Mouse (Mus musculus): ENCODE data around the gene Rhd. TPM values are rescaled to one million over a fixed set of nuclear protein-coding genes. Genes with fewer than 3 reads are reported as not detected.
A peak's percentile ranks its signal among the peaks of the same experiment; 100 is the strongest.

The Rhd gene
- polyA plus RNA-seq, 1 experiment from 2014 or later: 1.1 TPM

DNA sequence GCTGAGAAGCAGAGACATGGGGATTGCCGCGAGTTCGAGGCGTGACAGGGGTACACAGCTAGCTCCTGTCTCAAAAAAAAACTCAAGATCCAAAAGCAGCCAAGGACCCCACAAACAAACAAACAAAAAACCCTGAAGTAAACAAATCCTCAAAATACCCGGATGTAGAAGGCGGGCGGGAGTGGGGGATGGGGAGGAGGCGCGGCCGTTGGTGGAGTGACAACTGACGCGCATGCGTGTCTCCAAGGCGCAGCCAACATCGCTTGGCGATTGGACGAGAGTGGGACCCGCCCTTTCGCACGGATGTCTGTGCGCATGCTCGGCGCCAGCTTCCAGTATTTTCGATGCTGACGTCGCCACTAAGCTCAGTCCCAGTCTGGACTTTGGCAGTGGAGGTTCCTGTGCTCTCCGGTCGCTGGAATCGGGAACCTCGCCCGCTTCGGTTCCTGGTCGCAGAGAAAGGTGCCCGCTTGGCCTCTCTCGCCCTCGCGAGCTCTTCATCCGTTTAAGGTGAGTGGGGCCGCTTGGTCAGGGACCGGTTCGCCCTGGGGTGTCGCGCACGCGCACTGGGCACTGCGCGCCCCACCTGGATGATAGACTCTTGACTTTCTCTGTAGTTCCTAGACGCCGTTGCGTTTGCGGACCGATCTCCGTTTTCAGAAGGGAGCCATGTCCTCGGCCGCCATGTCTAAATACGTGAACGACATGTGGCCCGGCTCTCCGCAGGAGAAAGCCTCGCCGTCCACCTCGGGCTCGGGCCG is 59.1 kb downstream of the Rhd start, which contains the start of gene Rsrp1:
Gene Rsrp1, plus strand, starts transcription at position 335 of the 761 bp plus-strand sequence.
- no peaks in the 10 kb centered on the region for H3K27me3 ChIP-seq
- H3K4me1 ChIP-seq (replicated peaks): peaks cover 30% of the 10 kb centered on the region
- ATAC-seq: peak; percentile 95
- WGBS: under 1% methylated on average over 63 of the region's 64 CpGs
- H3K4me3 ChIP-seq (replicated peaks): peak within 1 kb of the TSS; percentile 96
- H3K9me3 ChIP-seq: no peaks in the 10 kb centered on the region
- H3K36me3 ChIP-seq: peaks cover 33% of the 10 kb centered on the region
- peak within 1 kb of the TSS; percentile 97 for H3K9ac ChIP-seq (replicated peaks)
- H3K27ac ChIP-seq: peak within 1 kb of the TSS; percentile 94
- peak within 1 kb of the TSS; percentile 96 for H3K4me2 ChIP-seq (replicated peaks)

DNA sequence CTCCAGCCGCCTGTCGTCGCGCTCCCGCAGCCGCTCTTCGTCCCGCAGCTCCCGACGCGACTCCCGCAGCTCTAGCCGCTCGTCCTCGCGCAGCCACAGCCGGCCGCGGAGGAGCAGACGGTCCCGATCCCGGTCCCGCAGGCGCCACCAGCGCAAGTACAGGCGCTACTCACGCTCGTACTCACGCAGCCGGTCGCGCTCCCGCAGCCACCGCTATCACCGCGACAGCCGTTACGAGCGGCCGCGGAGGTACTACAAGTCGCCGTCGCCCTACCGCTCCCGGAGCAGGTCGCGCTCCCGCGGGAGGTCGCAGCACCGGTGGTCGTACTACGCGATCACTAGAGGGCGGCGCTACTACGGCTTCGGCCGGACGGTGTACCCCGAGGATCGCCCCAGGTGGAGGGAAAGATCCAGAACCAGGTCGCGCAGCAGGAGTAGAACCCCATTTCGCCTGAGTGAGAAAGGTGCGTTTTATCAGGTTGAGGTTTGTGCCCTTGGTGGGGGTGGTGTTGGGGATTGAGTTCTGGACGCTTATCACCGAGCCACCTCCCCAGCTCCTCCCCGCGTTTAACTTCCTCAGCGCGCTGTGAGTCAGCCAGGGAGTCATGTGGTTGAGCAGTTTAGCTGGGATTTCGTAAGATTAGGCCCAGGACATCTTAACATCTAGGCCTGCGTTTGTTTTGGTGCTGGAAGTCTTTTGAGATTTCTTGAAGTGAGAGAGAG is 59.8 kb downstream of the Rhd start:
- Histone ChIP-seq H3K9me3 (no peaks in the 10 kb centered on the region), H3K27ac (peak overlapping the region; percentile 94), H3K4me1 (replicated peaks) (peaks cover 30% of the 10 kb centered on the region), H3K4me3 (replicated peaks) (peak overlapping the region; percentile 96), H3K4me2 (replicated peaks) (peak overlapping the region; percentile 96), H3K36me3 (peaks cover 36% of the 10 kb centered on the region), H3K27me3 (no peaks in the 10 kb centered on the region), H3K9ac (replicated peaks) (peak overlapping the region; percentile 97)
- peak; percentile 38; the same call in 1 of the 2 replicates for ATAC-seq
- WGBS: under 1% methylated on average over 75 of the region's 75 CpGs

DNA sequence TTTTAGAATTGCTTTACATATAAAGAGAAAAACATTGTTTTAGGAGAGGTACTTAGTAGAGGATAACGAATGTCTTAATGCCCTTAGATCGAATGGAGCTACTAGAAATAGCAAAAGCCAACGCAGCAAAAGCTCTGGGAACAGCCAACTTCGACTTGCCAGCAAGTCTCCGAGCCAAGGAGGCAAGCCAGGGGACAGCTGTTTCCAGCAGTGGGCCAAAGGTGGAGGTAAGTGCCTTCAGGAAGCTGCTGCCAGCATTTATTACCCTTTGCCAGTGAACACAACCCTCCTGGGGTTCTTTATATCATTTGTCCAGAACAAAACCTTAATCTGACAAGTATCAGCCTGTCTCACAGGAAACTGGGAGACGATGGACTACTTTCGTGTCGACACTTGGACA is 60.9 kb downstream of the Rhd start:
- H3K4me2 ChIP-seq (replicated peaks): peak overlapping the region; percentile 96
- no peak for ATAC-seq
- peak overlapping the region; percentile 55 for H3K9ac ChIP-seq (replicated peaks)

DNA sequence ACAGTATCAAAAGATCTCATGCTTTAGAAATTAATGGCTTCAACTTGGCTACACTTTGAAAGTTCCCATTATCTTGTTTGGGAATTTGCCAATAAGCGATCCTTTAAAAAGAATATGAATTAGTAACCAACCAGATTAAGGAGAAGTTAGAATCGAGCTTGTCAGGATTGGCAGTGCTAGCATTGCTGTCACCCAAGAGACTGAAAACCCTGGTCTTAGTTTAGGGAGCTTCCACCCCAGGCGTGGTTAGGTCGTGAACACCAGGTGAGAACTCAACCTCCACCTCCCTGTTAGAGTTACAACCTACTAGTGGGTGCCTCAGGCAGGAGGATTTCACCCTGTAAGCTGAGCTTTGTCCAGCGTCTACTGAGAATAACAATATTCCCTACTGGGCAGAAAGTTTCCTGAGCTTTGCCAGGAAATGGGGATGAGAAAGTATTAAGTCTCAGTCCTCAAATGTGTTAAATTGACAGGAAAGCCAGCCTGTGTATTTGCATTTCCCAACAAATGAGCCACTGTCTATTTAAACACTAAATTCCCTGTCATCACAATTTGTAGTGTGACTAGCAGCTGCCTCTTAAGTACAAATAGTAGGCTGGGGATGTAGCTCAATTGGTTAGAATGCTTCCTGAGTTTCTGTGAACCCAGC is 63.6 kb downstream of the Rhd start:
- H3K27me3 ChIP-seq: no peaks in the 10 kb centered on the region
- no peak overlapping the region for H3K4me2 ChIP-seq (replicated peaks)
- no peak overlapping the region for H3K9ac ChIP-seq (replicated peaks)
- H3K27ac ChIP-seq: no peak overlapping the region
- ATAC-seq: no peak
- no peaks in the 10 kb centered on the region for H3K9me3 ChIP-seq
- H3K4me3 ChIP-seq (replicated peaks): no peak overlapping the region; the same call in 1 of the 2 replicates
- H3K36me3 ChIP-seq: peaks cover 39% of the 10 kb centered on the region
- peaks cover 40% of the 10 kb centered on the region for H3K4me1 ChIP-seq (replicated peaks)
- 74% methylated on average over 5 of the region's 5 CpGs for WGBS

More for the DNA sequence above, 60.9 kb downstream of the Rhd start:
- Histone ChIP-seq H3K4me3 (replicated peaks) (peak overlapping the region; percentile 96), H3K4me1 (replicated peaks) (peaks cover 32% of the 10 kb centered on the region), H3K27ac (no peak overlapping the region), H3K36me3 (peaks cover 36% of the 10 kb centered on the region), H3K9me3 (no peaks in the 10 kb centered on the region), H3K27me3 (no peaks in the 10 kb centered on the region)
- WGBS: 85% methylated on average over 8 of the region's 8 CpGs

DNA sequence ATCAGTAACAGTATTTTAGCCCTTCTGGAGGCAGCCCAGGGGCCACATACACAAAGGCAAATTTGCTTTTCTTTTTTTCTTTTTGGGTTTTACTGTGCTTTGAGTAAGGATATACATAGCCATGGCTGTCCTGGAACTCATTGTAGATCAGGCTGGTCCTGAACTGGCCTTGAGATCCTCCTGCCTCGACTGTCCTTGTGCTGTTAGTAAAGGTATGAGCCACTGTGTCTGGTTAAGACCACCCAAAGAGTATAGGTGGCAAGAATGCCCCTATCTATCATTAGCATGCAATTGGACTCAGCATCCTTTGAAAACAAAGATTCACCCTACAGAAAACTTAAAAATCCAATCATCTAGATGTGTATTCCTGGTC is 64.1 kb downstream of the Rhd start:
- H3K4me2 ChIP-seq (replicated peaks): no peak overlapping the region
- no peak for ATAC-seq
- no peak overlapping the region; the same call in 1 of the 2 replicates for H3K4me3 ChIP-seq (replicated peaks)
- H3K4me1 ChIP-seq (replicated peaks): peaks cover 40% of the 10 kb centered on the region
- H3K9ac ChIP-seq (replicated peaks): no peak overlapping the region
- peaks cover 44% of the 10 kb centered on the region for H3K36me3 ChIP-seq
- no peaks in the 10 kb centered on the region for H3K27me3 ChIP-seq
- 87% methylated on average over 1 of the region's 1 CpGs for WGBS
- H3K27ac ChIP-seq: no peak overlapping the region
- no peaks in the 10 kb centered on the region for H3K9me3 ChIP-seq

DNA sequence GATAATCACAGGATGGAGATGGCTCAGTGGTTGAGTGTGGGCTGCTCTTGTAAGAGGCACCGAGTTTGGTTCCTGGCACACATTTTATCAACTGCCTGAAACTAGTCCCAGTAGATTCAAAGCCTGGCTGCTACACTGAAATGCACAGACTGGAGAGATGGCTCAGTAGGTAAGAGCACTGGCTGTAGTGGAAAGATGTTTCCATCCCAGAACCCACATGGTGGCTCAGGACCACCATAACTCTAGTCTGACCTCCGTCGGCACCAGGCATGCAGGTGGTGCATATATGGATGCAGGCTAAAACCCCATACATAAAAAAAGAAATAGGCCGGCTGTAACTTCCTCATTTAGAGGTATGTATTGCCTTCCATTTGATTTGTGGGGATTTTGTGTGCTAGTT is 65.2 kb downstream of the Rhd start:
- Histone ChIP-seq H3K4me1 (replicated peaks) (peaks cover 39% of the 10 kb centered on the region), H3K4me2 (replicated peaks) (no peak overlapping the region), H3K27me3 (no peaks in the 10 kb centered on the region), H3K9me3 (no peaks in the 10 kb centered on the region), H3K4me3 (replicated peaks) (no peak overlapping the region), H3K27ac (no peak overlapping the region), H3K9ac (replicated peaks) (no peak overlapping the region), H3K36me3 (peaks cover 55% of the 10 kb centered on the region)
- ATAC-seq: no peak
- WGBS: 86% methylated on average over 4 of the region's 4 CpGs

DNA sequence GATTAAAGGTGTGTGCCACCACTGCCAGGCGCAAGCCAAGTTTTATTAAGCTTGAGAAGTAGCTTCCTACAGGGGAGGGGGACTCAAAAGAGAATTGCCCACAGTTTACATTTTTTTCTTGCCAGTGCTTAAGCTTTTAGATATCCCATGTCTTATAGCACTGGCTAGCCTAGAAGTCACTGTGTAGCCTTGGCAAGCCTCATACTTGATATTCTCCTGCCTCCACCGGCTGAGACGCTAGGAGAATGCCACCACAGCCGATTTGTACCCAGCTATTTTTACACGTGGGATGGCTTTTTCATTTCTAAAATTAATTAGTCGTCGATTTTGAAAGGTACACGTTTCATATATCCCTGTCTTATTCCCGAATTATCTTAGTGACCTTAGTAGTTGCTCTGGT is 65.9 kb downstream of the Rhd start:
- WGBS: 29% methylated on average over 9 of the region's 9 CpGs
- peaks cover 60% of the 10 kb centered on the region for H3K36me3 ChIP-seq

DNA sequence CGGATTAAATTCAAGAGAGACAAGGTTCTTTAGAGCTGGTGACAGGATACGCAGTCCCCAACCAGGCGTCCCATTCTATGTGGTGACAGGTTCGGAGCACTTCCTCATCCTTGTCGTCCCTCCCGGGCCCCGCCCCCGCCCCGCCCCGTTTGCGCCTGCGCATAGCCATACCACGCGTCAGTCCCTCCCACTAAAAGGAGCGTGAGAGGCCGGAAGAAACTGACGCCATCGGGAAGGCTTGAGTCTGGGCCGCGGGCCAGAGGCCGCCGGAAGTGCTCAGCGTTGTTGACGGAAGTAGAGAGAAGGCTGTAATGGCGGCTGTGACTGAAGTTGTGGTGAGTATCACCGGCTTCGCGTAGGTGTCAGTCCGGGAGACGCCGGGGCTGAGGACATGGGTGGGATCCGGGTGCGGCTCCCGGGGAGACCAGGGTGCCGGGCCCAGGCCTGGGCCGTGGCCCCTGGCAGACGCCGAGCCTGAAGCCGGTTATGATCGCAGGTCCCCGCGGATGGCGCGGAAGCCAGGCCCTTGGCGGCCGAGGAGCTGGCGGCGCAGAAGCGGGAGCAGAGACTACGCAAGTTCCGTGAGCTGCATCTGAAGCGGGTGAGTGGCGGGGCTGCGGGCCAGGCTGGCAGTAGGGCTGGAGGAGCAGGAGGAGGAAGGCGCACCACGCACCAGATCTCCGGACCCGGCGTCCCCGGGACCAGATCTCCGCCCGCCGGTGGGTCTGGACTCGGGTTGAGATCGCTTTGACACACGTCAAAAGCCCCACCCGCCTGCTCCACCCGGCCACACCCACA is 66.5 kb downstream of the Rhd start, which contains the start of gene Syf2:
Gene Syf2, plus strand, starts transcription at position 215 of the 798 bp plus-strand sequence.
- H3K9me3 ChIP-seq: no peaks in the 10 kb centered on the region
- H3K36me3 ChIP-seq: peaks cover 60% of the 10 kb centered on the region
- peak within 1 kb of the TSS; percentile 92 for H3K4me2 ChIP-seq (replicated peaks)
- peaks cover 26% of the 10 kb centered on the region for H3K4me1 ChIP-seq (replicated peaks)
- WGBS: under 1% methylated on average over 68 of the region's 68 CpGs
- H3K4me3 ChIP-seq (replicated peaks): peak within 1 kb of the TSS; percentile 99
- peak; percentile 97 for ATAC-seq
- peak within 1 kb of the TSS; percentile 84 for H3K27ac ChIP-seq
- peak within 1 kb of the TSS; percentile 80 for H3K9ac ChIP-seq (replicated peaks)
- H3K27me3 ChIP-seq: no peaks in the 10 kb centered on the region

More for the DNA sequence above, 65.9 kb downstream of the Rhd start:
- no peaks in the 10 kb centered on the region for H3K27me3 ChIP-seq
- no peaks in the 10 kb centered on the region for H3K9me3 ChIP-seq
- peak; percentile 41; the same call in 1 of the 2 replicates for ATAC-seq
- H3K27ac ChIP-seq: peak overlapping the region; percentile 63
- H3K4me2 ChIP-seq (replicated peaks): peak overlapping the region; percentile 92
- peaks cover 33% of the 10 kb centered on the region for H3K4me1 ChIP-seq (replicated peaks)
- peak overlapping the region; percentile 99 for H3K4me3 ChIP-seq (replicated peaks)
- H3K9ac ChIP-seq (replicated peaks): peak overlapping the region; percentile 51; the same call in 1 of the 2 replicates

DNA sequence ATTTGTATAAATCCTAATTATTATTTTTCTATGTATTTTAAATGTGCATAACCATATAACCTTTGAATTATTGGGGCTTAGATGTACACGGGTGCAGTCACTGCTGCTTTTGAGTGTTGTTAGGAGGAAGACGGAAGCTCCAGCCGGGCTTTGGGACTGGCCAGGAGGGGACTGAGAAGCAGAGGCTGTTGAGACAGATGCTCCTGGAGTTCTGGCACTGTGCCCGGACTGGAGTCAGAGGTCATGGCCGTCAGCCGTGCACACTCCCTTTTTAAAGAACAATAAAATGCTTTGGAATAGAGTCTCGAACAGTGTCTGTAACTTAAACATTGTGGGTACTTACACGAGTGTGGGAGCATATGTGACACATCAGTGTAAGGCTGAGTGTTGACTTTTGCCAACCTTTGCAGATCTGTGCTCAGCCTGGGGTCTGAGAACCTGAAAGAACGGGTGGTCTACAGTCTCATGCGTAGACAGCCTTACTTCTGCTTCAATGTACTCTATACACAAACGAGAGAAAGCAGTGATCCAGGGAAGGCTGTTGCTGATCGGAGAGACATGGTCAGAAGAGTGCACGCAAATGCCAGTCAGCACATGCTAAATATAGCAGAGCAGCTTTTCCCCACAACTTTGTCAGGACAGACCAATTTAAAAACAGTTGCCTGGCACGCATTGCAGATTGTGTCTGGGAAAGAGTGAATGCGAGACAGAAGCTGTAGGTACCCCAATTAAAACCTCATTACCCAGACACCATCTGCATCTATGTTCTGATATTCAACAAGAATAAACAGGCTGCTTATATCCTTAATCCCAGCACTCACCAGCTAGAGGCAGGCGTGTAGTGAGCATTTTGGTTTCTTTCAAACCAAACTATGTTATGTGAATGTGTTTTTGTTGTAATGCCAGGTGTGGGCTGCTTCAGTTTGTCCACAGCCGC is 73.2 kb downstream of the Rhd start:
- H3K9ac ChIP-seq (replicated peaks): no peak overlapping the region
- no peak overlapping the region for H3K4me3 ChIP-seq (replicated peaks)
- peaks cover 11% of the 10 kb centered on the region for H3K27me3 ChIP-seq
- H3K36me3 ChIP-seq: peaks cover 50% of the 10 kb centered on the region
- H3K27ac ChIP-seq: no peak overlapping the region
- H3K9me3 ChIP-seq: no peaks in the 10 kb centered on the region
- no peak for ATAC-seq
- no peak overlapping the region for H3K4me2 ChIP-seq (replicated peaks)
- WGBS: 68% methylated on average over 17 of the region's 17 CpGs
- peaks cover 1% of the 10 kb centered on the region for H3K4me1 ChIP-seq (replicated peaks)

DNA sequence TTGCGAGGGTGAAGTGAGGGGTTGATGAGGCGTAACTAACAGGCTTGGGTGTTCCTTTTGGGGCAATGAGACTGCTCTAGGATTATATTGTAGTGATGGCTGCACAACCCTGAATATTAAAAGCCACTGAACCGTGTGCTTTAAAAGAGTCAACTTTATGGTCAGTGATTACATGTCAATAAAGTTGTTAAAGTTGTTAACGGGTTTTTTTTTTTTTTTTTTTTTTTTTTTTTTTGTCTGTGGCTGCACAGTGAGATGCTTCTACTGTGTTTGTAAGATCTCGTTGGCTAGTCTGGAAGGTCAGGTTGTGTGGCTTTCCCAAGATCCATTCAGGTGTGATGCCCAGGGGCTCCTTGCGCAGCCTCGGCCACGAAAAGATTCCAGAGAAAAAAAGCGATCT is 75.6 kb downstream of the Rhd start:
- Histone ChIP-seq H3K4me3 (replicated peaks) (no peak overlapping the region), H3K36me3 (peaks cover 27% of the 10 kb centered on the region), H3K27ac (no peak overlapping the region), H3K9ac (replicated peaks) (no peak overlapping the region), H3K9me3 (no peaks in the 10 kb centered on the region), H3K4me1 (replicated peaks) (peaks cover 7% of the 10 kb centered on the region; the same call in 1 of the 2 replicates), H3K4me2 (replicated peaks) (no peak overlapping the region; the same call in 1 of the 2 replicates), H3K27me3 (peaks cover 30% of the 10 kb centered on the region)
- WGBS: 51% methylated on average over 9 of the region's 9 CpGs
- no peak for ATAC-seq

Data from midbrain, embryonic 13.5 days (tissue).